Mouse (Mus musculus) G1E (cell line): ENCODE measurements around the gene Fam149b. TPM values are rescaled to one million over a fixed set of nuclear protein-coding genes. Genes with fewer than 3 reads are reported as not detected.
A peak's percentile ranks its signal among the peaks of the same experiment; 100 is the strongest.

Experiments used
- ATAC-seq: 2 replicates; pipeline ENCODE4 v1.8.0; 2016; ENCODE audit warnings: mild to moderate bottlenecking; ENCODE audit not compliant: insufficient number of reproducible peaks, poor library complexity, low FRiP score, severe bottlenecking; ENCODE audit errors: extremely low read depth
- DNase-seq: peaks from one replicate; pipeline ENCODE4 v3.0.0; 2012; ENCODE audit warnings: low spot score
- H3K27me3 ChIP-seq: 2 replicates; pipeline ENCODE4 v1.6.1; 2012; ENCODE audit warnings: mild to moderate bottlenecking, low read length, inconsistent platforms; ENCODE audit not compliant: insufficient read depth
- H3K36me3 ChIP-seq: replicated peaks from 2 replicates; pipeline ENCODE3; 2012; ENCODE audit warnings: mild to moderate bottlenecking, inconsistent platforms
- H3K4me1 ChIP-seq: 2 replicates; pipeline ENCODE4 v1.6.1; 2012; ENCODE audit warnings: low read depth, low read length, inconsistent platforms, mixed read lengths; ENCODE audit not compliant: insufficient read depth
- H3K4me3 ChIP-seq: 2 replicates; pipeline ENCODE4 v1.5.1; 2012; ENCODE audit warnings: low read depth, mild to moderate bottlenecking, inconsistent platforms, low read length, moderate library complexity, mixed read lengths
- H3K9me3 ChIP-seq: replicated peaks from 2 replicates; pipeline ENCODE4 v1.6.1; 2012; ENCODE audit warnings: inconsistent platforms
- CTCF ChIP-seq: IDR thresholded peaks from 2 replicates; pipeline ENCODE4 v1.5.1; 2012; ENCODE audit warnings: low read depth, low read length, inconsistent platforms, mixed read lengths
- GATA1 ChIP-seq: IDR thresholded peaks from 2 replicates; pipeline ENCODE4 v1.6.1; 2012; ENCODE audit warnings: borderline replicate concordance, low read length, inconsistent platforms, mixed read lengths
- GATA2 ChIP-seq: IDR thresholded peaks from 2 replicates; pipeline ENCODE4 v1.6.1; 2012; ENCODE audit warnings: low read depth, low read length, inconsistent platforms, borderline replicate concordance
- POLR2AphosphoS5 ChIP-seq: IDR thresholded peaks from 2 replicates; pipeline ENCODE4 v1.6.1; 2012; ENCODE audit warnings: low read depth, low read length, inconsistent platforms; ENCODE audit not compliant: insufficient replicate concordance
- TAL1 ChIP-seq: conservative IDR thresholded peaks from 2 replicates; pipeline ENCODE4 v1.6.1; 2012; ENCODE audit warnings: low read depth, low read length, inconsistent platforms, mixed read lengths
- polyA plus RNA-seq: library from polyadenylated mRNA; stranded (reverse); fragments of >175 nt; gene quantifications from 2 replicates; pipeline ENCODE4 v1.2.3, GENCODE M21; 2012
- total RNA-seq, 2 experiments: library from RNA; stranded (forward) in 1 of 2; stranded (reverse) in 1 of 2; fragments of 200-1000 nt in 1 of 2; fragments of >200 nt in 1 of 2; fragmentation: Nextera tagmentation in 1 of 2; gene quantifications; 2 replicates each; pipeline ENCODE4 v1.2.3; 2014 to 2017

The Fam149b gene
- total and polyA plus RNA-seq, 3 experiments = 12.2 to 38.5 (median 29.9) TPM

GRCm38 (mm10) chr14:20388441-20389129 lies 40.6 kb downstream of the Fam149b start, which contains the start of gene Dnajc9:
Gene Dnajc9, minus strand, starts transcription at chr14:20388910.
- H3K27me3 ChIP-seq = no peaks in the 10 kb centered on the region
- peaks cover 51% of the 10 kb centered on the region for H3K4me1 ChIP-seq
- DNase-seq = peak; percentile 82
- peak; percentile 45; the same call in 1 of the 2 replicates for ATAC-seq
- no peaks in the 10 kb centered on the region for H3K9me3 ChIP-seq
- TF ChIP-seq GATA1 (no peak), GATA2 (no peak), CTCF (no peak), POLR2AphosphoS5 (no peak), TAL1 (no peak)
- peaks cover 70% of the 10 kb centered on the region for H3K36me3 ChIP-seq
- peak within 1 kb of the TSS; percentile 93 for H3K4me3 ChIP-seq

GRCm38 (mm10) chr14:20389446-20390079 lies 41.6 kb downstream of the Fam149b start:
- peaks cover 56% of the 10 kb centered on the region for H3K4me1 ChIP-seq
- H3K9me3 ChIP-seq = no peaks in the 10 kb centered on the region
- DNase-seq (no peak), ATAC-seq (no peak)
- peaks cover 61% of the 10 kb centered on the region for H3K36me3 ChIP-seq
- no peaks in the 10 kb centered on the region for H3K27me3 ChIP-seq
- H3K4me3 ChIP-seq = peak overlapping the region; percentile 93; the same call in 1 of the 2 replicates
- no peak for TF ChIP-seq TAL1
- no peak for TF ChIP-seq CTCF
- no peak for TF ChIP-seq GATA2
- TF ChIP-seq POLR2AphosphoS5 = no peak
- no peak for TF ChIP-seq GATA1

- peak; percentile 23 for DNase-seq
Observed at GRCm38 (mm10) chr14:20392326-20392725, 44.4 kb downstream of the Fam149b start.

DNA sequence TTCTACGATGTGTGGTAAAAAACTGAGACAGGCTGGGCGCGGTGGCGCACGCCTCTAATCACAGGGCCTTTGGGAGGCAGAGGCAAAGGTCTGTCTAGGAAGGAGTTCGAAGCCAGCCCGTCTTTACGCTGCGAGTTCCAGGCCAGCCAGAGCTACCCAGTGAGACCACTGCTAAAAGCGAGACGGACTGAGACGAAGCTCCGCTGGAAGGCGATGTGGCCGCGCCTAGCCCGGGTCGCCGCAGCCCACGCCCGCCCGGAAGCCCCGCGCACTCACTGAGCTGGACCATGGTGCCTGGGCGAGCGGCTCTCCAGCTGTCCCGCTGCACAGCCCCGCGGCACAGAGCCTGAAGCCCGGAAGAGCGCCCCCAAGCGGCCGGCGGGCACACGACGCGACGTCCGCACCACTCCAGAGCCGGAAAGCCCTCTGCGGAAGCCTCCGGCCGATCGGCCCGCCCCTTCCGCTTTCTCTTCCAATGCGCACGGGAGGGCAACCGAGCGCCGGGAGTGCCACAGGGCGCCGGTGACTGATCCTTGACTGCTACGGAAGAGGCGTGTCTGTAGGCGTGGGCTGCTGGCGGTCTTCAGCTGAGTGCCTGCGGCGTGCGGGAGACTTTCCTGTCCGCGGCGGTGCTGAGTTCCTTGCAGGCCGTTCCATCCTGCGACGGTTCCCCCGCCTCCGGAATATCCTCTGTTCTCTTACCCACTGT lies 45.4 kb downstream of the Fam149b start, which contains the start of gene Mrps16:
Gene Mrps16 (minus strand): TSS at position 430 of the 709 bp plus-strand sequence.
- peak within 1 kb of the TSS; percentile 96 for H3K4me3 ChIP-seq
- DNase-seq (peak; percentile 95), ATAC-seq (peak; percentile 90)
- H3K4me1 ChIP-seq = peaks cover 36% of the 10 kb centered on the region
- H3K36me3 ChIP-seq = peaks cover 30% of the 10 kb centered on the region
- no peaks in the 10 kb centered on the region for H3K9me3 ChIP-seq
- TF ChIP-seq CTCF = peak; percentile 53; the same call in 1 of the 2 replicates
- TF ChIP-seq GATA1 = no peak
- no peaks in the 10 kb centered on the region for H3K27me3 ChIP-seq

More at GRCm38 (mm10) chr14:20392326-20392725, 44.4 kb downstream of the Fam149b start:
- Histone ChIP-seq H3K9me3 (no peaks in the 10 kb centered on the region), H3K4me1 (peaks cover 41% of the 10 kb centered on the region), H3K4me3 (peak overlapping the region; percentile 54), H3K27me3 (no peaks in the 10 kb centered on the region), H3K36me3 (peaks cover 36% of the 10 kb centered on the region)
- no peak for ATAC-seq
- TF ChIP-seq GATA1 (no peak), TAL1 (no peak), CTCF (no peak), POLR2AphosphoS5 (no peak), GATA2 (no peak)

- no peak overlapping the region for H3K4me3 ChIP-seq
- no peak for TF ChIP-seq TAL1
- TF ChIP-seq CTCF = no peak
- TF ChIP-seq GATA2 = no peak
- no peak for TF ChIP-seq GATA1
- TF ChIP-seq POLR2AphosphoS5 = no peak
- peaks cover under 1% of the 10 kb centered on the region for H3K36me3 ChIP-seq
- H3K9me3 ChIP-seq = no peaks in the 10 kb centered on the region
- no peak for ATAC-seq
- no peak for DNase-seq
- H3K27me3 ChIP-seq = no peaks in the 10 kb centered on the region
- H3K4me1 ChIP-seq = peaks cover 16% of the 10 kb centered on the region
Observed at GRCm38 (mm10) chr14:20397220-20397619, 49.3 kb downstream of the Fam149b start.

- Histone ChIP-seq H3K9me3 (no peaks in the 10 kb centered on the region), H3K4me1 (peaks cover 14% of the 10 kb centered on the region), H3K4me3 (no peak overlapping the region), H3K27me3 (peaks cover 4% of the 10 kb centered on the region; the same call in 1 of the 2 replicates), H3K36me3 (no peaks in the 10 kb centered on the region)
- ATAC-seq = no peak
- TF ChIP-seq GATA1 (no peak), CTCF (no peak), GATA2 (no peak), POLR2AphosphoS5 (no peak), TAL1 (no peak)
- peak; percentile 29 for DNase-seq
Observed at GRCm38 (mm10) chr14:20398864-20399263, 50.9 kb downstream of the Fam149b start.
